Mouse (Mus musculus): ENCODE results near the gene Add3.

DNA sequence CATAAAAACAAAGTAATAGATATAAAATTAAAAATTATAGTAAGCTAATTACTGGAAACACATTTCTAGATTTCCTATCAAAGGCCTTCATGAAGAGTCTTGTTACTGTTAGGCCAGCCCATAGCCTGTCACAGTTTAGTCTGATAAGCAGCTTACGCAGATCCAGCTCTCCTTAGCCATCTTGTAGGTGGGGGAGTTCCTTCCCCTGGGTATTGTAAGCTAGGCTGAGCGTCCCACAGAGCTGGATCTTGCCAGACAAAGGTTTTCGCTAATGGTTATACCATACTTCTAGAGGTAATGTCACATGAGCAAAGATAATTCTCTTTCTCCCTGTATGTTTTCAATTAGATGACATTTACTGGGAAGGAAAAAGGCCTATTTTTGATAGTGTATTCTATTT, 50.0 kb downstream of the Add3 start:
- TF ChIP-seq CTCF (IDR thresholded peaks at IDR 0.05; ENCODE audit: low read depth), result no peak
- no peak for TF ChIP-seq EP300 (optimal IDR thresholded peaks at IDR 0.05)
